Comparison of ENCODE assay signal across 29 mouse cellular contexts in genomic region chr5:123821264-123821571, GRCm38 (mm10). TPM values are rescaled to one million over a fixed set of nuclear protein-coding genes. Genes with fewer than 3 reads are reported as not detected.
"Had no signal": no experiment of that assay in that cellular context is flagged by ENCODE, and none has a peak within 500 bp of the region (broad histone marks: within the 10 kb centered on the region; RNA-seq: fewer than 3 reads in every experiment).

No protein-coding gene starts in this region.

- H3K9me3 ChIP-seq: heart, embryonic 10.5 days; heart, embryonic 12.5 days; hindbrain, embryonic 10.5 days; hindbrain, embryonic 12.5 days; intestine, embryonic 15.5 days; limb, embryonic 10.5 days; limb, embryonic 12.5 days; liver, embryonic 13.5 days; liver, embryonic 15.5 days had no signal

- H3K4me2 ChIP-seq: heart, embryonic 12.5 days; hindbrain, embryonic 12.5 days; hindbrain, embryonic 14.5 days; intestine, embryonic 15.5 days; limb, embryonic 12.5 days; liver, embryonic 11.5 days; liver, embryonic 13.5 days; liver, embryonic 15.5 days had no signal

- ATAC-seq: forebrain, embryonic 16.5 days; hindbrain, embryonic 16.5 days; inflammation-experienced regulatory T-cells, adult 6 months had no signal

- H3K4me1 ChIP-seq: heart, embryonic 10.5 days; heart, embryonic 12.5 days; hindbrain, embryonic 10.5 days; hindbrain, embryonic 12.5 days; intestine, embryonic 15.5 days; limb, embryonic 12.5 days; liver, embryonic 13.5 days; liver, embryonic 15.5 days had no signal

- H3K27ac ChIP-seq: gastrocnemius, adult 2 months; heart, embryonic 10.5 days; hindbrain, embryonic 10.5 days; hindbrain, embryonic 12.5 days; hindbrain, embryonic 14.5 days; intestine, embryonic 15.5 days; layer of hippocampus, adult 2 months; left cerebral cortex, adult 2 months; limb, embryonic 10.5 days; limb, embryonic 12.5 days; liver, embryonic 13.5 days; liver, embryonic 15.5 days had no signal

- H3K27me3 ChIP-seq: heart, embryonic 12.5 days; hindbrain, embryonic 12.5 days; intestine, embryonic 15.5 days; limb, embryonic 12.5 days; liver, embryonic 13.5 days; liver, embryonic 15.5 days had no signal

- H3K4me3 ChIP-seq: gastrocnemius, adult 2 months; heart, embryonic 10.5 days; heart, embryonic 12.5 days; hindbrain, embryonic 10.5 days; hindbrain, embryonic 12.5 days; intestine, embryonic 15.5 days; layer of hippocampus, adult 2 months; left cerebral cortex, adult 2 months; limb, embryonic 10.5 days; limb, embryonic 12.5 days; liver, embryonic 13.5 days; liver, embryonic 15.5 days had no signal

- DNase-seq: gastrocnemius, postnatal 10 days; gastrocnemius, postnatal 25 days; heart, adult 18-20 months; heart, postnatal 10 days; heart, postnatal 4 days; liver; liver, embryonic 13.5 days had no signal

- H3K9ac ChIP-seq: heart, embryonic 12.5 days; hindbrain, embryonic 12.5 days; hindbrain, embryonic 14.5 days; intestine, embryonic 15.5 days; limb, embryonic 12.5 days; liver, embryonic 13.5 days; liver, embryonic 15.5 days had no signal

RNA-seq across cellular contexts. Expression of gene Hcar2, which starts 44.1 kb away (rescaled TPM):
- total RNA-seq: gastrocnemius, adult 2 months; heart, postnatal 4 days; layer of hippocampus, adult 2 months; layer of hippocampus, postnatal 10 days; left cerebral cortex, adult 2 months; left cerebral cortex, postnatal 14 days; left cerebral cortex, postnatal 36 days had no signal
- polyA plus RNA-seq: forebrain, embryonic 16.5 days; heart, embryonic 10.5 days; heart, embryonic 12.5 days; heart, embryonic 14.5 days; heart, embryonic 16.5 days; hindbrain, embryonic 12.5 days; hindbrain, embryonic 14.5 days; hindbrain, embryonic 16.5 days; limb, embryonic 10.5 days; liver, embryonic 11.5 days had no signal

RNA-seq across cellular contexts. Expression of gene Hcar1, which starts 58.6 kb away (rescaled TPM):
- total RNA-seq: granulocyte monocyte progenitor cell, adult 5-6 weeks had no signal
- polyA plus RNA-seq: heart, embryonic 10.5 days; hindbrain, embryonic 10.5 days; inflammation-experienced regulatory T-cells, adult 6 months; limb, embryonic 10.5 days; limb, embryonic 12.5 days had no signal
